Mouse (Mus musculus) cerebellum, adult 2 months (tissue): ENCODE results near the gene Klhl6.

Experiments used
- CTCF ChIP-seq: fragments of 200-500 bp; IDR thresholded peaks from 2 replicates; pipeline ENCODE4 v1.5.1; 2011; ENCODE audit warnings: low read depth, mild to moderate bottlenecking, control low read depth, low read length, moderate library complexity, borderline replicate concordance; ENCODE audit not compliant: insufficient read depth
- POLR2A ChIP-seq: fragments of 200-500 bp; IDR thresholded peaks from 2 replicates; pipeline ENCODE4 v1.6.1; 2011; ENCODE audit warnings: low read length, control low read depth, borderline replicate concordance; ENCODE audit not compliant: insufficient read depth

- TF ChIP-seq CTCF (no peak), POLR2A (no peak)
Observed at GRCm38 (mm10) chr16:20012647-20013046, 29.8 kb upstream of the Klhl6 start.
